Mouse (Mus musculus): ENCODE data around the gene Tmem167. TPM values are rescaled to one million over a fixed set of nuclear protein-coding genes. Genes with fewer than 3 reads are reported as not detected.
A peak's percentile ranks its signal among the peaks of the same experiment; 100 is the strongest.

Tmem167 gene
- polyA plus RNA-seq, 1 experiment from 2014 or later = 74.7 TPM

GRCm38 (mm10) chr13:90141681-90142080 is 52.8 kb downstream of the Tmem167 start:
- Histone ChIP-seq H3K4me1 (replicated peaks) (no peaks in the 10 kb centered on the region), H3K9me3 (no peaks in the 10 kb centered on the region), H3K4me2 (no peak overlapping the region), H3K9ac (replicated peaks) (no peak overlapping the region), H3K27ac (no peak overlapping the region), H3K4me3 (replicated peaks) (no peak overlapping the region), H3K36me3 (no peaks in the 10 kb centered on the region), H3K27me3 (no peaks in the 10 kb centered on the region)
- ATAC-seq (ENCODE audit: insufficient number of reproducible peaks, insufficient read depth, low FRiP score, low TSS enrichment, low read depth) = no peak
- 89% methylated on average over 1 of the region's 1 CpGs for WGBS

GRCm38 (mm10) chr13:90143245-90143644 is 54.3 kb downstream of the Tmem167 start:
- H3K4me3 ChIP-seq (replicated peaks) = no peak overlapping the region
- no peak overlapping the region for H3K9ac ChIP-seq (replicated peaks)
- no peak for ATAC-seq (ENCODE audit: insufficient number of reproducible peaks, insufficient read depth, low FRiP score, low TSS enrichment, low read depth)
- no peak overlapping the region for H3K27ac ChIP-seq
- no peaks in the 10 kb centered on the region for H3K27me3 ChIP-seq
- no peak overlapping the region for H3K4me2 ChIP-seq
- H3K9me3 ChIP-seq = no peaks in the 10 kb centered on the region
- H3K36me3 ChIP-seq = no peaks in the 10 kb centered on the region
- H3K4me1 ChIP-seq (replicated peaks) = no peaks in the 10 kb centered on the region
- WGBS = 19% methylated on average over 4 of the region's 4 CpGs

- Histone ChIP-seq H3K9ac (replicated peaks) (no peak overlapping the region), H3K4me1 (replicated peaks) (peaks cover 6% of the 10 kb centered on the region), H3K27ac (no peak overlapping the region), H3K4me3 (replicated peaks) (no peak overlapping the region), H3K27me3 (no peaks in the 10 kb centered on the region), H3K9me3 (no peaks in the 10 kb centered on the region), H3K4me2 (no peak overlapping the region), H3K36me3 (no peaks in the 10 kb centered on the region)
- no peak for ATAC-seq (ENCODE audit: insufficient number of reproducible peaks, insufficient read depth, low FRiP score, low TSS enrichment, low read depth)
Measured at GRCm38 (mm10) chr13:90151881-90152280, 63.0 kb downstream of the Tmem167 start.

- ATAC-seq (ENCODE audit: insufficient number of reproducible peaks, insufficient read depth, low FRiP score, low TSS enrichment, low read depth) = peak; percentile 71; the same call in 1 of the 2 replicates
- no peaks in the 10 kb centered on the region for H3K9me3 ChIP-seq
- no peak overlapping the region for H3K4me3 ChIP-seq (replicated peaks)
- no peaks in the 10 kb centered on the region for H3K27me3 ChIP-seq
- H3K4me2 ChIP-seq = peak overlapping the region; percentile 26; the same call in 1 of the 2 replicates
- H3K36me3 ChIP-seq = no peaks in the 10 kb centered on the region
- no peak overlapping the region for H3K27ac ChIP-seq
- no peak overlapping the region for H3K9ac ChIP-seq (replicated peaks)
- peaks cover 6% of the 10 kb centered on the region for H3K4me1 ChIP-seq (replicated peaks)
- WGBS = 42% methylated on average over 7 of the region's 7 CpGs
Measured at GRCm38 (mm10) chr13:90152536-90153273, 63.8 kb downstream of the Tmem167 start.

- Histone ChIP-seq H3K9me3 (no peaks in the 10 kb centered on the region), H3K4me1 (replicated peaks) (no peaks in the 10 kb centered on the region), H3K36me3 (no peaks in the 10 kb centered on the region), H3K27ac (no peak overlapping the region), H3K4me3 (replicated peaks) (no peak overlapping the region), H3K9ac (replicated peaks) (no peak overlapping the region), H3K4me2 (no peak overlapping the region), H3K27me3 (no peaks in the 10 kb centered on the region)
- no peak for ATAC-seq (ENCODE audit: insufficient number of reproducible peaks, insufficient read depth, low FRiP score, low TSS enrichment, low read depth)
- 84% methylated on average over 2 of the region's 2 CpGs for WGBS
Measured at GRCm38 (mm10) chr13:90164147-90164546, 75.2 kb downstream of the Tmem167 start.

- H3K9me3 ChIP-seq = no peaks in the 10 kb centered on the region
- 58% methylated on average over 3 of the region's 3 CpGs for WGBS
- no peak overlapping the region for H3K4me2 ChIP-seq
- no peaks in the 10 kb centered on the region for H3K27me3 ChIP-seq
- no peak overlapping the region for H3K4me3 ChIP-seq (replicated peaks)
- H3K36me3 ChIP-seq = no peaks in the 10 kb centered on the region
- H3K4me1 ChIP-seq (replicated peaks) = peaks cover 8% of the 10 kb centered on the region; the same call in 1 of the 2 replicates
- H3K27ac ChIP-seq = no peak overlapping the region
- no peak for ATAC-seq (ENCODE audit: insufficient number of reproducible peaks, insufficient read depth, low FRiP score, low TSS enrichment, low read depth)
- H3K9ac ChIP-seq (replicated peaks) = no peak overlapping the region
Measured at GRCm38 (mm10) chr13:90167044-90167443, 78.1 kb downstream of the Tmem167 start.

GRCm38 (mm10) chr13:90170100-90170781 is 81.3 kb downstream of the Tmem167 start:
- Histone ChIP-seq H3K4me2 (no peak overlapping the region), H3K36me3 (no peaks in the 10 kb centered on the region), H3K4me3 (replicated peaks) (no peak overlapping the region), H3K4me1 (replicated peaks) (peaks cover 8% of the 10 kb centered on the region; the same call in 1 of the 2 replicates), H3K27ac (0 out of 2 replicates have a peak overlapping the region, but pooled peaks have one; percentile 23), H3K9me3 (no peaks in the 10 kb centered on the region), H3K9ac (replicated peaks) (no peak overlapping the region), H3K27me3 (no peaks in the 10 kb centered on the region)
- 19% methylated on average over 4 of the region's 4 CpGs for WGBS
- no peak for ATAC-seq (ENCODE audit: insufficient number of reproducible peaks, insufficient read depth, low FRiP score, low TSS enrichment, low read depth)

- no peaks in the 10 kb centered on the region for H3K36me3 ChIP-seq
- H3K27ac ChIP-seq = no peak overlapping the region
- H3K9ac ChIP-seq (replicated peaks) = no peak overlapping the region
- ATAC-seq (ENCODE audit: insufficient number of reproducible peaks, insufficient read depth, low FRiP score, low TSS enrichment, low read depth) = no peak
- H3K27me3 ChIP-seq = no peaks in the 10 kb centered on the region
- H3K4me1 ChIP-seq (replicated peaks) = peaks cover 8% of the 10 kb centered on the region; the same call in 1 of the 2 replicates
- H3K9me3 ChIP-seq = no peaks in the 10 kb centered on the region
- no peak overlapping the region for H3K4me2 ChIP-seq
- no peak overlapping the region for H3K4me3 ChIP-seq (replicated peaks)
- WGBS = 8% methylated on average over 2 of the region's 2 CpGs
Measured at GRCm38 (mm10) chr13:90170782-90171179, 81.9 kb downstream of the Tmem167 start.

GRCm38 (mm10) chr13:90171390-90171789 is 82.5 kb downstream of the Tmem167 start:
- H3K4me2 ChIP-seq = no peak overlapping the region
- no peak overlapping the region for H3K27ac ChIP-seq
- ATAC-seq (ENCODE audit: insufficient number of reproducible peaks, insufficient read depth, low FRiP score, low TSS enrichment, low read depth) = no peak
- no peak overlapping the region for H3K9ac ChIP-seq (replicated peaks)
- H3K36me3 ChIP-seq = no peaks in the 10 kb centered on the region
- H3K27me3 ChIP-seq = no peaks in the 10 kb centered on the region
- no peak overlapping the region for H3K4me3 ChIP-seq (replicated peaks)
- no peaks in the 10 kb centered on the region for H3K9me3 ChIP-seq
- peaks cover 8% of the 10 kb centered on the region; the same call in 1 of the 2 replicates for H3K4me1 ChIP-seq (replicated peaks)

GRCm38 (mm10) chr13:90175662-90176061 is 86.7 kb downstream of the Tmem167 start:
- H3K27ac ChIP-seq = no peak overlapping the region
- no peaks in the 10 kb centered on the region for H3K36me3 ChIP-seq
- no peaks in the 10 kb centered on the region for H3K27me3 ChIP-seq
- no peak overlapping the region for H3K4me3 ChIP-seq (replicated peaks)
- no peak overlapping the region for H3K9ac ChIP-seq (replicated peaks)
- H3K9me3 ChIP-seq = no peaks in the 10 kb centered on the region
- ATAC-seq (ENCODE audit: insufficient number of reproducible peaks, insufficient read depth, low FRiP score, low TSS enrichment, low read depth) = no peak
- 64% methylated on average over 2 of the region's 2 CpGs for WGBS
- no peak overlapping the region for H3K4me2 ChIP-seq
- H3K4me1 ChIP-seq (replicated peaks) = peaks cover 5% of the 10 kb centered on the region; the same call in 1 of the 2 replicates

- Histone ChIP-seq H3K27me3 (no peaks in the 10 kb centered on the region), H3K27ac (no peak overlapping the region), H3K4me3 (replicated peaks) (no peak overlapping the region), H3K9ac (replicated peaks) (no peak overlapping the region), H3K9me3 (no peaks in the 10 kb centered on the region), H3K4me1 (replicated peaks) (no peaks in the 10 kb centered on the region), H3K4me2 (no peak overlapping the region), H3K36me3 (no peaks in the 10 kb centered on the region)
- ATAC-seq (ENCODE audit: insufficient number of reproducible peaks, insufficient read depth, low FRiP score, low TSS enrichment, low read depth) = no peak
Measured at GRCm38 (mm10) chr13:90182262-90182661, 93.3 kb downstream of the Tmem167 start.

Measured in limb, embryonic 12.5 days (tissue).